Mouse (Mus musculus): Measurements from ENCODE around the gene Nags. TPM values are rescaled to one million over a fixed set of nuclear protein-coding genes. Genes with fewer than 3 reads are reported as not detected.
"Not testable (repeated sequence)": the region's sequence is repeated elsewhere in the genome, so short reads cannot be mapped to it uniquely, and the experiment has no call there.

The Nags gene
- polyA plus RNA-seq, 1 experiment from 2014 or later = 37.9 TPM

DNA sequence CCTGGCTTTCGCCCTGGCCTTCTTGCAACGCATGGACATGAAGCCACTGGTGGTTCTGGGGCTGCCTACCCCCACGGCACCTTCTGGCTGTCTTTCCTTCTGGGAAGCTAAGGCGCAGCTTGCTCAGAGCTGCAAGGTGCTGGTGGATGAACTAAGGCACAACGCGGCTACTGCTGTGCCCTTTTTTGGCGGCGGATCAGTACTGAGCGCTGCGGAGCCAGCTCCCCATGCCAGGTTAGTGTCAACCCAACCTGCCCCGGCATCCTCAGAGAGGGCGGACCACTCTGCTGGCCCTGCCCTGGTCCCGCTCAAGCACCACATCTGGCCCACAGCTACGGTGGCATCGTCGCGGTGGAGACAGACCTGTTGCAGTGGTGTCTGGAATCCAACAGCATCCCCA is 1.2 kb downstream of the Nags start:
- Histone ChIP-seq H3K27me3 (replicated peaks; ENCODE audit: control insufficient read depth, insufficient read depth, low read length) (peaks cover 10% of the 10 kb centered on the region; the same call in 1 of the 2 replicates), H3K4me3 (ENCODE audit: low read depth, low read length) (peak overlapping the region; percentile 53), H3K9me3 (ENCODE audit: control insufficient read depth) (no peaks in the 10 kb centered on the region), H3K27ac (ENCODE audit: low read depth, low read length) (peak overlapping the region; percentile 94), H3K4me1 (replicated peaks; ENCODE audit: control insufficient read depth, insufficient read depth, low read length) (peaks cover 2% of the 10 kb centered on the region; the same call in 1 of the 2 replicates), H3K9ac (ENCODE audit: low read depth, low read length) (peak overlapping the region; percentile 58), H3K4me2 (replicated peaks; ENCODE audit: low read depth) (peak overlapping the region; percentile 67), H3K36me3 (ENCODE audit: control insufficient read depth, insufficient read depth) (peaks cover 7% of the 10 kb centered on the region; the same call in 1 of the 2 replicates)
- 11% methylated on average over 17 of the region's 17 CpGs for WGBS
- no peak for ATAC-seq
- TF ChIP-seq CTCF (IDR thresholded peaks at IDR 0.05; ENCODE audit: low read depth) = no peak

GRCm38 (mm10) chr11:102147213-102147989 is 2.1 kb downstream of the Nags start:
- Histone ChIP-seq H3K4me2 (replicated peaks; ENCODE audit: low read depth) (peak overlapping the region; percentile 67), H3K4me1 (replicated peaks; ENCODE audit: control insufficient read depth, insufficient read depth, low read length) (peaks cover 2% of the 10 kb centered on the region; the same call in 1 of the 2 replicates), H3K36me3 (ENCODE audit: control insufficient read depth, insufficient read depth) (peaks cover 16% of the 10 kb centered on the region; the same call in 1 of the 2 replicates), H3K9me3 (ENCODE audit: control insufficient read depth) (no peaks in the 10 kb centered on the region), H3K9ac (ENCODE audit: low read depth, low read length) (0 out of 2 replicates have a peak overlapping the region, but pooled peaks have one; percentile 58), H3K4me3 (ENCODE audit: low read depth, low read length) (peak overlapping the region; percentile 53), H3K27me3 (replicated peaks; ENCODE audit: control insufficient read depth, insufficient read depth, low read length) (peaks cover 10% of the 10 kb centered on the region; the same call in 1 of the 2 replicates), H3K27ac (ENCODE audit: low read depth, low read length) (no peak overlapping the region)
- peak; percentile 16; the same call in 1 of the 2 replicates for TF ChIP-seq CTCF (IDR thresholded peaks at IDR 0.05; ENCODE audit: low read depth)
- no peak for ATAC-seq
- WGBS = 21% methylated on average over 34 of the region's 34 CpGs

GRCm38 (mm10) chr11:102156039-102156785 is 10.9 kb downstream of the Nags start, which contains the start of gene Tmem101:
Gene Tmem101, minus strand, starts transcription at chr11:102156404.
- 0 out of 2 replicates have a peak within 1 kb of the TSS, but pooled peaks have one; percentile 24 for H3K27ac ChIP-seq (ENCODE audit: low read depth, low read length)
- H3K4me2 ChIP-seq (replicated peaks; ENCODE audit: low read depth) = peak within 1 kb of the TSS; percentile 90
- H3K4me3 ChIP-seq (ENCODE audit: low read depth, low read length) = peak within 1 kb of the TSS; percentile 59
- peak within 1 kb of the TSS; percentile 64 for H3K9ac ChIP-seq (ENCODE audit: low read depth, low read length)
- H3K4me1 ChIP-seq (replicated peaks; ENCODE audit: control insufficient read depth, insufficient read depth, low read length) = 0 out of 2 replicates have a peak, but pooled peaks cover 6% of the 10 kb centered on the region
- H3K9me3 ChIP-seq (ENCODE audit: control insufficient read depth) = no peaks in the 10 kb centered on the region
- under 1% methylated on average over 37 of the region's 37 CpGs for WGBS
- H3K27me3 ChIP-seq (replicated peaks; ENCODE audit: control insufficient read depth, insufficient read depth, low read length) = no peaks in the 10 kb centered on the region
- ATAC-seq = peak; percentile 72
- H3K36me3 ChIP-seq (ENCODE audit: control insufficient read depth, insufficient read depth) = peaks cover 21% of the 10 kb centered on the region
- TF ChIP-seq CTCF (IDR thresholded peaks at IDR 0.05; ENCODE audit: low read depth) = peak; percentile 60

- WGBS = 15% methylated on average over 1 of the region's 1 CpGs
- Histone ChIP-seq H3K4me1 (replicated peaks; ENCODE audit: control insufficient read depth, insufficient read depth, low read length) (0 out of 2 replicates have a peak, but pooled peaks cover 6% of the 10 kb centered on the region), H3K27ac (ENCODE audit: low read depth, low read length) (no peak overlapping the region), H3K9ac (ENCODE audit: low read depth, low read length) (no peak overlapping the region), H3K36me3 (ENCODE audit: control insufficient read depth, insufficient read depth) (peaks cover 21% of the 10 kb centered on the region), H3K9me3 (ENCODE audit: control insufficient read depth) (no peaks in the 10 kb centered on the region), H3K27me3 (replicated peaks; ENCODE audit: control insufficient read depth, insufficient read depth, low read length) (no peaks in the 10 kb centered on the region), H3K4me2 (replicated peaks; ENCODE audit: low read depth) (no peak overlapping the region; the same call in 1 of the 2 replicates), H3K4me3 (ENCODE audit: low read depth, low read length) (no peak overlapping the region)
- no peak for TF ChIP-seq CTCF (IDR thresholded peaks at IDR 0.05; ENCODE audit: low read depth)
- no peak for ATAC-seq
Measured at GRCm38 (mm10) chr11:102156786-102157089, 11.4 kb downstream of the Nags start.

DNA sequence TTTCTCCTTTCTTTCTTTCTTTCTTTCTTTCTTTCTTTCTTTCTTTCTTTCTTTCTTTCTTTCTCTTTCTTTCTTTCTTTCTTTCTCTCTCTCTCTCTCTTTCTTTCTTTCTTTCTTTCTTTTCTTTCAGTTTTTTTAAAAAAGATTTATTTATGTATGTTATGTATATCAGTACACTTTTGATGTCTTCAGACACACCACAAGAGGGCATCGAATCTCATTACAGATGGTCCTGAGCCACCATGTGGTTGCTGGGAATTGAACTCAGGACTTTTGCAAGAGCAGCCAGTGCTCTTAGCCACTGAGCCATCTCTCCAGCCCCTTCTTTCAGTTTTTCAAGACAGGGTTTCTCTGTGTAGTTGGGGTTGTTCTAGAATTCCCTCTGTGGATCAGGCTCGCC is 12.7 kb downstream of the Nags start:
- not testable (repeated sequence) for H3K9me3 ChIP-seq (ENCODE audit: control insufficient read depth); H3K9ac ChIP-seq (ENCODE audit: low read depth, low read length); H3K4me1 ChIP-seq (replicated peaks; ENCODE audit: control insufficient read depth, insufficient read depth, low read length); H3K27me3 ChIP-seq (replicated peaks; ENCODE audit: control insufficient read depth, insufficient read depth, low read length); H3K4me3 ChIP-seq (ENCODE audit: low read depth, low read length); ATAC-seq; H3K4me2 ChIP-seq (replicated peaks; ENCODE audit: low read depth); H3K27ac ChIP-seq (ENCODE audit: low read depth, low read length)
- H3K36me3 ChIP-seq (ENCODE audit: control insufficient read depth, insufficient read depth) = peaks cover 18% of the 10 kb centered on the region
- TF ChIP-seq CTCF (IDR thresholded peaks at IDR 0.05; ENCODE audit: low read depth) = peak; percentile 17; the same call in 1 of the 2 replicates
- WGBS = 79% methylated on average over 2 of the region's 2 CpGs

DNA sequence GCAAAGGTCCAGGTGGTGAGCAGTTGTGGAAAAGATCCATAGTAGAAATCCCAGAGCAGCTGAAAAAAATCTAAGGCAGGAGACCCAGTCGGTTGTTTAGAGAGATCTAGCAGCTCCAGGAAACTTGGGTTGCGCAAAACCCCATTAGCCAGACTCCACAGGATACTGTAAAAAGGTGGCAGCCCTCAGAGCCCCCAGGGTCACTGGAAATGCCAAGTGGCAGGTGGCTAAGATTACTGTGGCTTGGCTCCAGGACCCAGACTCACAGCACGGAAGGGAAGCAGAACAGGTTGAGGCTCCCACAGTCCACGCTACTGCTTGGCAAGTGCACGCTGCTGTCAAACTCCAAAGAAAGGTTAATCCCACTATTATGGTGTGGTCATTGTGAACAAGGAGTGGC is 14.5 kb downstream of the Nags start:
- Histone ChIP-seq H3K27me3 (replicated peaks; ENCODE audit: control insufficient read depth, insufficient read depth, low read length) (no peaks in the 10 kb centered on the region), H3K27ac (ENCODE audit: low read depth, low read length) (no peak overlapping the region), H3K4me3 (ENCODE audit: low read depth, low read length) (no peak overlapping the region), H3K36me3 (ENCODE audit: control insufficient read depth, insufficient read depth) (peaks cover 28% of the 10 kb centered on the region), H3K9ac (ENCODE audit: low read depth, low read length) (no peak overlapping the region), H3K9me3 (ENCODE audit: control insufficient read depth) (no peaks in the 10 kb centered on the region), H3K4me2 (replicated peaks; ENCODE audit: low read depth) (no peak overlapping the region), H3K4me1 (replicated peaks; ENCODE audit: control insufficient read depth, insufficient read depth, low read length) (0 out of 2 replicates have a peak, but pooled peaks cover 6% of the 10 kb centered on the region)
- ATAC-seq = no peak
- no peak for TF ChIP-seq CTCF (IDR thresholded peaks at IDR 0.05; ENCODE audit: low read depth)
- WGBS = 72% methylated on average over 5 of the region's 5 CpGs

Data from intestine, postnatal 0 days (tissue).